Mouse (Mus musculus) neural tube, embryonic 13.5 days (tissue): ENCODE results near the gene Gm20518. TPM values are rescaled to one million over a fixed set of nuclear protein-coding genes. Genes with fewer than 3 reads are reported as not detected.

Source experiments
- ATAC-seq: fragments of 200-750 bp; cut with Nextera tagmentation; 2 replicates; pipeline ENCODE4 v1.8.0; 2017; ENCODE audit warnings: low read depth, mild to moderate bottlenecking, moderate TSS enrichment, moderate library complexity
- H3K27ac ChIP-seq: fragments of 300-500 bp; sonication (generic); replicated peaks from 2 replicates; pipeline ENCODE4 v1.5.1; 2015; ENCODE audit warnings: moderate library complexity, mild to moderate bottlenecking, inconsistent platforms
- H3K27me3 ChIP-seq: fragments of 300-500 bp; sonication (generic); 2 replicates; pipeline ENCODE4 v1.6.1; 2015; ENCODE audit warnings: mild to moderate bottlenecking, inconsistent platforms
- H3K36me3 ChIP-seq: fragments of 300-500 bp; sonication (generic); 2 replicates; pipeline ENCODE4 v1.6.1; 2015; ENCODE audit warnings: mild to moderate bottlenecking, inconsistent platforms
- H3K4me1 ChIP-seq: fragments of 300-500 bp; sonication (generic); replicated peaks from 2 replicates; pipeline ENCODE4 v1.6.1; 2015; ENCODE audit warnings: inconsistent platforms
- H3K4me2 ChIP-seq: fragments of 300-500 bp; sonication (generic); 2 replicates; pipeline ENCODE4 v1.6.1; 2015; ENCODE audit warnings: inconsistent platforms, mild to moderate bottlenecking, moderate library complexity
- H3K4me3 ChIP-seq: fragments of 300-500 bp; sonication (generic); 2 replicates; pipeline ENCODE4 v1.5.1; 2015; ENCODE audit warnings: mild to moderate bottlenecking, inconsistent platforms
- H3K9ac ChIP-seq: fragments of 300-500 bp; sonication (generic); 2 replicates; pipeline ENCODE4 v1.6.1; 2015; ENCODE audit warnings: moderate library complexity, mild to moderate bottlenecking, inconsistent platforms
- H3K9me3 ChIP-seq: fragments of 300-500 bp; sonication (generic); 2 replicates; pipeline ENCODE4 v1.6.1; 2016; ENCODE audit warnings: inconsistent platforms
- WGBS: fragments of 180-500 bp; shearing (Covaris S2); methylation state at CpG from one replicate; pipeline ENCODE4 v1.1.7; 2015; 5-methylcytosine and 5-hydroxymethylcytosine counted together
- polyA plus RNA-seq: library from polyadenylated mRNA; unstranded; fragments of >200 nt; fragmentation: Nextera tagmentation; extraction: Ambion mirVana; gene quantifications from 2 replicates; pipeline ENCODE4 v1.2.1, GENCODE M21; 2015

Gm20518 gene
- polyA plus RNA-seq, 1 experiment from 2014 or later: 0.49 TPM

DNA sequence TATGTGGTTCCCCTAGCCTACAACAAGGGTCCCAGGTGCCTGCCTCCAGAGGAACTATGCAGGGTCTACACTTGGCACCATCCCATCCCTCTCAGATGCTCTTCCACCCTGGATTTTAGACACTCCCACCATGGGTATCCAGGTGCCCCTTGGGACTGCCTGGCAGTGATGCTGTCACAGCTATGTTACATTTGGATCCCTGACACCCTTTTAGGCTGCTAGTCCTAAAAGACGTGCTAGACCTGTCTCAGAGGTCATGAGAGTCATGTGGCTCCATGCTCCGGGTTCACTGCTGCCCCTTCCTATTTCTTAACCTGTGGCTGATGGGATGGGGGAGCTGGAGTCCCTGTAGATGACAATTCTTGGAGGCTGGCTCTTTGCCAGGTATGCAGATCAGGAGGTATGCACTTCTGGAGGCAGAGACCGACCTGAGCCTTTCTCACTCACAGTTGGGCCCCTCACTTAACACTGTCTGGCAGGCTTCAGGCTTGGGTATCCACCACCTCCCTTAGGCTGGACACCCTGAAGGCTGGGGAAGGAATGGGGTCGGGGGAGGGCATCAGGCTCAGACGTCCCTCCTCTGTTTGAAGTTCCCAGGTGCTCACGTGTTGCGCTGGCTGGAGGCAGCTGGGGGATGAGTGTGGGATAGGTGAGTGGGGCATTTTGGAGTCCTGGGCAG lies 89.6 kb downstream of the Gm20518 start:
- Histone ChIP-seq H3K9me3 (no peaks in the 10 kb centered on the region), H3K4me3 (no peak overlapping the region), H3K36me3 (no peaks in the 10 kb centered on the region), H3K27me3 (peaks cover 96% of the 10 kb centered on the region), H3K4me2 (no peak overlapping the region), H3K27ac (no peak overlapping the region), H3K4me1 (peaks cover 64% of the 10 kb centered on the region), H3K9ac (no peak overlapping the region)
- no peak for ATAC-seq
- 3% methylated on average over 7 of the region's 7 CpGs for WGBS

DNA sequence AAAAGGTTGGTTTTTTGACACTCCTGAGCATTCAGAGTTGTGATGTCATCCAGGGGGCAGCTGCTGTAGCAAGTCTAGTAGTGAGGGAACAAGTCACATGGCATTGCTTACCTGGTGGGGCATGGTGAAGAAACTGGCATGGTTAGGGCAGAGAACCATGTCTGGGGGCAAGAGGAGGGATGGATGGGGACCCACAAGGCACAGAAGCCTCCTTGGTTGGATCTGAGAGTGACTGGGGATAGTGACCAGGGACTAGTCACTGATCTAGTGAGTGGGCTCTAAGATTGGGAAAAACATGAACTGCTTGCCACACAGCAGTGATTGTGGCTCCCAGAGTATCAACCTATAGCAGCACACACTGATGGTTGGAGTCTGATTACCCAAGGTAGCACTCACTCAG lies 91.9 kb downstream of the Gm20518 start:
- Histone ChIP-seq H3K36me3 (no peaks in the 10 kb centered on the region), H3K27ac (no peak overlapping the region), H3K27me3 (peaks cover 99% of the 10 kb centered on the region), H3K4me3 (no peak overlapping the region), H3K9me3 (no peaks in the 10 kb centered on the region), H3K9ac (no peak overlapping the region), H3K4me1 (peaks cover 50% of the 10 kb centered on the region), H3K4me2 (no peak overlapping the region)
- ATAC-seq: no peak

DNA sequence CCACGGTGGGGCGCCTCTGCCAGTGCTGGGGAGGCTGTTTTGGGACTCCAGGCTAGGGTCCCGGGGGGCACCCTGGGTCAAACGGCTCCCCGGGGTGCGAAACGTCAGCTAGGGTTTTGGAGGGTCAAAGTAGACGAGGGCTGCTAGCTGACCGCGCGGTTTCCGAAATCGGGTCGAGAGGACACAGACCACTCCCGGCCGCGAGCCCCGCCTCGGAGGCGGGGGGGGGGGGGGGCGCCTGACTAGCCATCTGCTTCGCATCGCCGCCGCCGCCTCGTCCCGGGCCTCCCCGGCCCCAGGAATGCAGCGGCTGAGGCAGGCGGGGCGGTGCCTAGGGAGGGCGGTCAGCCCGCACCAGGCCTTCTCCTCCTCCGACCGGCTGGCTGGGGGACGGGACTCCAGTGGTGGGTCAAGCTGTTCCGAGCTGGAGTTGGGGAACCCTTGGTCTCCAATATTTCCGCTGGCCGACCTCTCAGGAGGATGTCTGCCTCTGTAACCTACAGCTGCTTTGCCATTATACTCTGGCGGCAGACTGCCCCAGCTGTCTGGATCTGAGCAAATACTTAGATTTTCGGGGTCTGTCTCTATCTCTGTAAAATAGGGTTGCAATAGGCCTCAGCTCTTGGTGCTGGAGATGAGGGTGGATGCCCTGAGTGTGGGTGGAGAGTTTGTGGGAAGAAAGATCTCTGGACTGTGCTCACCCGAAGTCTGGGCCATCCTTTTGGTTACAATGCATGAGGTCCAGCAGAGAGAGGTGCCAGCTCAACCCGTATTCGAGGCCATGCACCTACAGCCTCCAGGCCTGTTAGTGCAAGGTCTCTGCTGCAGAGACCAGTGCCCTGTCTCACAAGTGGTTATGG lies 92.9 kb downstream of the Gm20518 start:
- Histone ChIP-seq H3K36me3 (0 out of 2 replicates have a peak, but pooled peaks cover 9% of the 10 kb centered on the region), H3K27ac (0 out of 2 replicates have a peak overlapping the region, but pooled peaks have one; percentile 10), H3K9ac (peak overlapping the region; percentile 75), H3K4me2 (peak overlapping the region; percentile 73), H3K4me1 (peaks cover 40% of the 10 kb centered on the region), H3K27me3 (peaks cover 99% of the 10 kb centered on the region), H3K9me3 (no peaks in the 10 kb centered on the region), H3K4me3 (peak overlapping the region; percentile 53)
- WGBS: 2% methylated on average over 34 of the region's 45 CpGs
- ATAC-seq: no peak

DNA sequence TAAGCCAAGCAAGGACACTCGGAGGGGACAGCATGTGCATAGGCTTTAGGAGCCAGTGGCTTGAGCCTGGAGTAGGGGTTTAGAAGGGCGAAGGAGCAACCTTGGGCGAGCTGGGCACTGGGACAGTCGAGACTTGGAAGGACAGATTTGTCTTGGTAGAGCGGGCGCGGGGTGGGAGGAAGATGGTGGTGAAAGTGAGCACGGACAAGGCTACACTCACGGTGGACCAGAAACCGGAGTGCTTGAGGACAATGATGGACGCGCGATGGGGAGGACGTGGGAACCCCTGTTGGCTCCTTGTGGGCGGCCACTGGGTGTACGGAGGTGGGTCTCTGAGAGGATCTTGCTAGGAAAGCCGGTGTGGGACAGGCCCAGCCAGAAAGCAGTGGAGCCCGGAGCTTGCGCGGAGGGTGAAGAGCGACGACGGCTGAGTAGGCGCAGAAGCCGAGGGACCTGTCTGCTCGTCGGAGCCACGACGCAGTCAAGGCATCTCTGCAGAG lies 93.6 kb downstream of the Gm20518 start:
- Histone ChIP-seq H3K4me3 (peak overlapping the region; percentile 53), H3K9me3 (no peaks in the 10 kb centered on the region), H3K27me3 (peaks cover 93% of the 10 kb centered on the region), H3K4me1 (peaks cover 33% of the 10 kb centered on the region), H3K27ac (peak overlapping the region; percentile 10; the same call in 1 of the 2 replicates), H3K36me3 (peaks cover 13% of the 10 kb centered on the region; the same call in 1 of the 2 replicates), H3K4me2 (peak overlapping the region; percentile 73), H3K9ac (peak overlapping the region; percentile 75)
- ATAC-seq: no peak
- WGBS: 3% methylated on average over 29 of the region's 29 CpGs

DNA sequence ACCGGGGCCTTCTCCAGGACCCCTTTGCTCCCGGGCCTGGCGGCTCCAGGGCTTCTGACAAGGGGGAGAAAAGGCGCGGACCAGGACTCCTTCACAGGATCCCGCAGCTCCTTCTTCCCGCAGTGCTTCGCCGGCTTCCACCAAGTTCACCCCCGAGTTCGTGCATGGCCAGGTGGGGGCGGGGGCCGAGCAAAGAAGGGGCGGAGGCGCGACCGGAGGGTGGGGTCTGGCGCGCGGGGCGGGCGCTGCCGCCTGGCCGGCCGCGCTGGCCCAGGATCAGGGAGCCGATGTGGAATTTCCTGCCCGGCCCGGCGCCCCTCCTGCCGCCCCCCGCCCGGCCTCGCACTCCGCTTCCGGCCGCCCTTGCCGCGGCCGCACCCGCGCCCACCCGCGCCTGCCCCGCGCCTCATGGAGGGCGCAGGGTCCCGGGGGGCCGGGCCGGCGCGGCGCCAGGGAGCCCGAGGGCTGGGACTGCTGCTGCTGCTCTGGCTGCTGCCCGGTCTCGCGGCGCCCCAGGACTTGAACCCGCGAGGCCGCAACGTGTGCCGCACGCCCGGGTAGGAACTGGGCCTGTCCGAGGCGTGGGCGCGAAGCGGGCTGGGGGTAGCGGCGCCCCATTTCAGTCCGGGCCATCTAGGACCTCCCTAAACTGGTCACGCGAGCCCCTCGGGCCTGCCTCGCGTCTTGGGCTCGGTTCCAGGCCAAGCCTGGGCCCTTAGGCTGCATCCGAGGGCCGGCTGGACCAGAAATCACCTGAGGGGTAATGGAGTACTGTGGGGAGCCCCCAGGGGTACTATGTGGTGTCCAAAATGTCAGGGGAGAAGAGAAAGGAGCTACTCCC lies 94.3 kb downstream of the Gm20518 start, which contains the start of gene Scarf2:
Gene Scarf2, plus strand, starts transcription at position 312 of the 841 bp plus-strand sequence.
- WGBS: 3% methylated on average over 64 of the region's 81 CpGs
- Histone ChIP-seq H3K4me3 (peak within 1 kb of the TSS; percentile 53), H3K4me2 (peak within 1 kb of the TSS; percentile 73), H3K27ac (peak within 1 kb of the TSS; percentile 10), H3K4me1 (peaks cover 26% of the 10 kb centered on the region), H3K27me3 (peaks cover 86% of the 10 kb centered on the region), H3K9ac (peak within 1 kb of the TSS; percentile 75), H3K36me3 (peaks cover 20% of the 10 kb centered on the region), H3K9me3 (no peaks in the 10 kb centered on the region)
- ATAC-seq: peak; percentile 21

DNA sequence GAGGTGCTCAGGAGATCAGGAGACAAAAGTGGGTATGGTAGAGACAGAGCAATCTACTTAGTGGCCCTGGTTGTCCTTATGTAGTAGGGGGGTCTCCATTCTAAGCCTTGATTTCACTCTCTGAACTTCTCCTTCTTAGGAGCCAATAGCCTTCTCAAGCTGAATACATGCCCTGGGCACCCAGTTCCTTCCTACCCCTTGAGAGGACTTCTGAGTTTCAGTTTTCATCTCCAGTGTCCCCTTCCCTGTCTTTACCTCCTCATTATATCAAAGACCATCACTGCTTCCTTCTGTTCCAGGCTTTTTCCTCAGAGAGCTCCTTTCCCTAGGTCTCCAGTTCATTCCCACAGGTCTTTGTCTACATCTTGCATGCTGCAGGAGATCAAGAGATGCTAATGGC lies 95.0 kb downstream of the Gm20518 start:
- H3K4me1 ChIP-seq: peaks cover 25% of the 10 kb centered on the region
- peak overlapping the region; percentile 75 for H3K9ac ChIP-seq
- peak overlapping the region; percentile 73 for H3K4me2 ChIP-seq
- H3K36me3 ChIP-seq: peaks cover 27% of the 10 kb centered on the region
- peak overlapping the region; percentile 53 for H3K4me3 ChIP-seq
- H3K27ac ChIP-seq: no peak overlapping the region
- peaks cover 80% of the 10 kb centered on the region for H3K27me3 ChIP-seq
- ATAC-seq: no peak
- H3K9me3 ChIP-seq: no peaks in the 10 kb centered on the region

DNA sequence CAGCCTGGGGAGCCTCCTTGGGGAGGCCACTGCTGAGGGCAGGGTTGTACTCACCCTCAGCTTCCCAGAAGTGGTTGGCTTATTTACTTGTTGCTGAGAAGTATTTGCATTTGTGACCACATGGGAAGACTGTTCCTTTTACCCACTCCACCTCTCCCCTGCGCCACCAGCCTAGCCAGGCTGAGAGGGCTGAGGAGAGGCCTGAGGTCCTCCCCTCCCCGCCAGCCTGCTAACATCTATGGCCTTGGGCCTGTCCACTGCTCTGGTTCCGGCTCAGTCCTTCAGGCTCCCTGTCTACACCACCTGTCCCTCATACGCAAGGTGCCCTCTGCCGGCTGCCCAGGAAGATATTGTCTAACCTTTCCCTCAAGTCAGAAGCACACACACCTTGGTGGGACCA lies 95.8 kb downstream of the Gm20518 start:
- ATAC-seq: no peak
- Histone ChIP-seq H3K27me3 (peaks cover 71% of the 10 kb centered on the region), H3K9ac (no peak overlapping the region)

DNA sequence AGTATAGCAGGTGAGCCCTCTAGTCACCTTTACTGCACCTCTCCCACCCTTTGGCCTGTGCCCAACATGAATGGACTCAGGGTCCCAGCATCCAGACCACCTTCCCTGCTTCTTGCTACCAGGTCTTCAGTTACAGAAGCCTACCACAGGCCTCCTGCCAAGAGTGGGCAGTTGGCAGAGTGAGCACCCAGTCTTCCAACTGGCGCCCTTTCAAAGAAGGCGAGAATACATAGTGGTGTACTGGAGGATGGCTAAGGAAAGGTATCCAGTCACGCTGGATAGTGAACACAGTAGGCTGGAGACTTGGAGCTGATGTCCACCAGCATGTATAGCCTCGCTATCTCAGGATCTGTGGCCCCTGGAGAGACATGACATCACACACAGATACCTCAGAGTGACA lies 97.4 kb downstream of the Gm20518 start:
- no peak for ATAC-seq
- 85% methylated on average over 4 of the region's 4 CpGs for WGBS
- no peak overlapping the region for H3K27ac ChIP-seq

More for the DNA sequence above, 95.8 kb downstream of the Gm20518 start:
- no peak overlapping the region for H3K4me3 ChIP-seq
- WGBS: 72% methylated on average over 5 of the region's 5 CpGs
- H3K36me3 ChIP-seq: peaks cover 36% of the 10 kb centered on the region
- no peaks in the 10 kb centered on the region for H3K9me3 ChIP-seq
- peaks cover 25% of the 10 kb centered on the region for H3K4me1 ChIP-seq
- H3K4me2 ChIP-seq: no peak overlapping the region
- no peak overlapping the region for H3K27ac ChIP-seq

DNA sequence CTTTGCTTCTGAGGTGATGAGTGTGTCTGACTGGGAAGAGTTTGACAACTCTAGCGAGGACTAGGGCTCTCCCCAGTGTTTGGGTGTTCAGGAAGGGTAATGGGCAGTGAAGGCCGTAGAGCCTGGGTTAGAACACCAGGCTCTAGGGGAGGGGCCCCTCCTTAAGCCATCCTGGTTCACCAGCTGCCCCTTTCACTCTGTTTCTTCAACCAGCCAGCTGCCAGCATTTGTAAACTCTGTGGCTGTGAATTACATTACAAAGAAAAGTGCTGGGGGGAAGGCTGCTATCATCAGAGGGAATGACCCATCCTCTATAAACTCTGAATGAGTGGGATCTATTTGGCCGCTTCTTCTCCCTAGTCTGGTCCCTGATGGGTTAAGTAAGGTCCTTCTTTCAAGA lies 98.7 kb downstream of the Gm20518 start:
- Histone ChIP-seq H3K4me3 (no peak overlapping the region), H3K36me3 (peaks cover 62% of the 10 kb centered on the region), H3K9me3 (no peaks in the 10 kb centered on the region), H3K4me1 (peaks cover 11% of the 10 kb centered on the region), H3K27ac (no peak overlapping the region), H3K9ac (no peak overlapping the region), H3K27me3 (peaks cover 43% of the 10 kb centered on the region), H3K4me2 (no peak overlapping the region)
- WGBS: 42% methylated on average over 3 of the region's 3 CpGs
- ATAC-seq: no peak

More for the DNA sequence above, 97.4 kb downstream of the Gm20518 start:
- Histone ChIP-seq H3K4me1 (peaks cover 24% of the 10 kb centered on the region), H3K27me3 (peaks cover 56% of the 10 kb centered on the region), H3K4me2 (no peak overlapping the region), H3K4me3 (no peak overlapping the region), H3K9me3 (no peaks in the 10 kb centered on the region), H3K9ac (no peak overlapping the region), H3K36me3 (peaks cover 52% of the 10 kb centered on the region)

DNA sequence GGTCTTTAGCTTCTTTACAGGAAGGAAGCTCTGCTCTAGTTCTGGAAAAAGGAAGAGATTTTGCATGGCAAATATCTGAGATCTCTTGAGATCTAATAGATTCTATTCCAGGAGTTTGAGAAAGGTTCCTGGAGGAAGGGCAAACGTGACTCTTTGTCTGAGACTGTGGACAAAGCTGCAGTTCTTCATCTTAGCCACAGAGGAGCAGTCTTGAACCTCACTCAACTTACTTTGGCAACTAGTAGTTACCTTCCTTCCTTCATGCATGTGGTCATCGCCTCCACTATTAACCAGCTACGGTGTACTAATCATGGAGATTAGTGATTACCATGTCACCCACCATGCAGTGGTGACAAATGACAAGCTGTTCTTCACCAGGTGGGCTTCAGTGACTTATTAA lies 106.1 kb downstream of the Gm20518 start:
- no peak for ATAC-seq
- Histone ChIP-seq H3K36me3 (peaks cover 88% of the 10 kb centered on the region), H3K9ac (no peak overlapping the region)

More for the DNA sequence above, 106.1 kb downstream of the Gm20518 start:
- no peaks in the 10 kb centered on the region for H3K4me1 ChIP-seq
- no peaks in the 10 kb centered on the region for H3K9me3 ChIP-seq
- WGBS: 60% methylated on average over 3 of the region's 3 CpGs
- no peaks in the 10 kb centered on the region for H3K27me3 ChIP-seq
- no peak overlapping the region for H3K27ac ChIP-seq
- no peak overlapping the region for H3K4me2 ChIP-seq
- no peak overlapping the region for H3K4me3 ChIP-seq
